Mouse (Mus musculus) CH12.LX (cell line): ENCODE data around the gene Scaf1. TPM values are rescaled to one million over a fixed set of nuclear protein-coding genes. Genes with fewer than 3 reads are reported as not detected.

ENCODE experiments used
- DNase-seq: peaks from one replicate; pipeline ENCODE4 v3.0.0-alpha.2; 2013; ENCODE audit errors: extremely low read depth
- H3K27ac ChIP-seq: 2 replicates; pipeline ENCODE4 v1.5.1; 2012; ENCODE audit warnings: low read depth, mild to moderate bottlenecking, control low read depth, moderate library complexity; ENCODE audit not compliant: insufficient read depth
- H3K27me3 ChIP-seq: replicated peaks from 2 replicates; pipeline ENCODE3; 2012; ENCODE audit warnings: inconsistent platforms
- H3K36me3 ChIP-seq, 2 experiments: replicated peaks in 1 of 2; 2 replicates each; pipeline versions ENCODE3 to v1.6.1; 2012; ENCODE audit warnings: inconsistent platforms in 1 of 2, low read length in 1 of 2, mild to moderate bottlenecking in 1 of 2, mixed read lengths in 1 of 2, moderate library complexity in 1 of 2; ENCODE audit not compliant: control insufficient read depth in 1 of 2, insufficient read depth in 1 of 2
- H3K4me1 ChIP-seq, 2 experiments: 2 replicates each; pipeline ENCODE4 v1.6.1; 2012; ENCODE audit warnings: inconsistent platforms in 1 of 2, moderate library complexity in 1 of 2; ENCODE audit not compliant: insufficient read depth in 2 of 2, control insufficient read depth in 1 of 2
- H3K4me2 ChIP-seq: 2 replicates; pipeline ENCODE4 v1.6.1; 2012; ENCODE audit warnings: low read depth, mild to moderate bottlenecking, control low read depth; ENCODE audit not compliant: poor library complexity, insufficient read depth, severe bottlenecking
- H3K4me3 ChIP-seq, 3 experiments: fragments of 150-350 bp in 1 of 3; sonication (generic) in 1 of 3; replicated peaks in 1 of 3; 2 replicates each; pipeline versions ENCODE3 to v1.5.1; 2011 to 2012; ENCODE audit warnings: low read depth in 2 of 3, low read length in 2 of 3, mild to moderate bottlenecking in 2 of 3, moderate library complexity in 2 of 3, control low read depth in 1 of 3, improper control_type of control experiment in 1 of 3, inconsistent platforms in 1 of 3, mixed read lengths in 1 of 3; ENCODE audit not compliant: poor library complexity in 1 of 3
- H3K79me2 ChIP-seq: replicated peaks from 2 replicates; pipeline ENCODE4 v1.6.1; 2012; ENCODE audit warnings: mild to moderate bottlenecking, moderate library complexity; ENCODE audit not compliant: control insufficient read depth, poor library complexity, insufficient read depth, severe bottlenecking; ENCODE audit errors: extremely low read depth
- H3K9ac ChIP-seq: 2 replicates; pipeline ENCODE4 v1.6.1; 2012; ENCODE audit warnings: low read depth, mild to moderate bottlenecking, control low read depth, moderate library complexity; ENCODE audit not compliant: insufficient read depth
- H3K9me3 ChIP-seq: replicated peaks from 2 replicates; pipeline ENCODE3; 2012; ENCODE audit warnings: low read length, inconsistent platforms, mixed read lengths
- BHLHE40 ChIP-seq: IDR thresholded peaks from 2 replicates; pipeline ENCODE4 v1.6.1; 2011; ENCODE audit warnings: mild to moderate bottlenecking, low read depth, low read length, improper control_type of control experiment
- CHD2 ChIP-seq: IDR thresholded peaks from 2 replicates; pipeline ENCODE4 v1.6.1; 2011; ENCODE audit warnings: low read length, improper control_type of control experiment
- CTCF ChIP-seq, 2 experiments: IDR thresholded peaks in 1 of 2; conservative IDR thresholded peaks in 1 of 2; 2 replicates each; pipeline ENCODE4 v1.5.1; 2011 to 2012; ENCODE audit warnings: low read depth in 2 of 2, low read length in 2 of 2, improper control_type of control experiment in 1 of 2, inconsistent platforms in 1 of 2, mild to moderate bottlenecking in 1 of 2, moderate library complexity in 1 of 2
- E2F4 ChIP-seq: IDR thresholded peaks from 2 replicates; pipeline ENCODE4 v1.6.1; 2011; ENCODE audit warnings: low read depth, low read length, improper control_type of control experiment; ENCODE audit not compliant: insufficient replicate concordance
- ELF1 ChIP-seq: IDR thresholded peaks from 2 replicates; pipeline ENCODE4 v1.6.1; 2014; ENCODE audit warnings: low read depth, mild to moderate bottlenecking, inconsistent platforms, low read length, improper control_type of control experiment
- EP300 ChIP-seq: IDR thresholded peaks from 2 replicates; pipeline ENCODE4 v1.6.1; 2011; ENCODE audit warnings: low read length, improper control_type of control experiment
- HCFC1 ChIP-seq: IDR thresholded peaks from 2 replicates; pipeline ENCODE4 v1.6.1; 2012; ENCODE audit warnings: low read depth, mild to moderate bottlenecking, inconsistent platforms, low read length, improper control_type of control experiment
- JUN ChIP-seq: IDR thresholded peaks from 2 replicates; pipeline ENCODE4 v1.6.1; 2011; ENCODE audit warnings: low read depth, mild to moderate bottlenecking, low read length, improper control_type of control experiment, moderate library complexity; ENCODE audit not compliant: insufficient read depth
- JUND ChIP-seq: conservative IDR thresholded peaks from 2 replicates; pipeline ENCODE4 v1.6.1; 2011; ENCODE audit warnings: low read depth, low read length, improper control_type of control experiment
- KAT2A ChIP-seq: IDR thresholded peaks from 2 replicates; pipeline ENCODE4 v1.6.1; 2012; ENCODE audit warnings: low read length, improper control_type of control experiment, inconsistent platforms; ENCODE audit not compliant: insufficient replicate concordance
- MAFK ChIP-seq: IDR thresholded peaks from 2 replicates; pipeline ENCODE4 v1.6.1; 2011; ENCODE audit warnings: low read length, improper control_type of control experiment; ENCODE audit not compliant: insufficient replicate concordance
- MAX ChIP-seq: IDR thresholded peaks from 2 replicates; pipeline ENCODE4 v1.6.1; 2011; ENCODE audit warnings: low read length, improper control_type of control experiment
- MEF2A ChIP-seq: IDR thresholded peaks from 2 replicates; pipeline ENCODE4 v1.6.1; 2014; ENCODE audit warnings: low read depth, mild to moderate bottlenecking, inconsistent platforms, low read length, improper control_type of control experiment, borderline replicate concordance
- MYC ChIP-seq: IDR thresholded peaks from 2 replicates; pipeline ENCODE4 v1.6.1; 2011; ENCODE audit warnings: low read depth, mild to moderate bottlenecking, improper control_type of control experiment, low read length
- NELFE ChIP-seq: IDR thresholded peaks from 2 replicates; pipeline ENCODE4 v1.6.1; 2011; ENCODE audit warnings: low read depth, low read length, improper control_type of control experiment
- POLR2AphosphoS2 ChIP-seq: IDR thresholded peaks from 2 replicates; pipeline ENCODE4 v1.6.1; 2011; ENCODE audit warnings: low read depth, low read length, improper control_type of control experiment
- RCOR1 ChIP-seq: conservative IDR thresholded peaks from 2 replicates; pipeline ENCODE4 v1.6.1; 2012; ENCODE audit warnings: low read depth, mild to moderate bottlenecking, inconsistent platforms, low read length, improper control_type of control experiment
- SIN3A ChIP-seq: IDR thresholded peaks from 2 replicates; pipeline ENCODE4 v1.6.1; 2012; ENCODE audit warnings: low read length, improper control_type of control experiment, inconsistent platforms
- TBP ChIP-seq: conservative IDR thresholded peaks from 2 replicates; pipeline ENCODE4 v1.6.1; 2011; ENCODE audit warnings: low read depth, low read length, improper control_type of control experiment
- TCF12 ChIP-seq: IDR thresholded peaks from 2 replicates; pipeline ENCODE4 v1.6.1; 2014; ENCODE audit warnings: low read depth, mild to moderate bottlenecking, inconsistent platforms, low read length, improper control_type of control experiment
- UBTF ChIP-seq: IDR thresholded peaks from 2 replicates; pipeline ENCODE4 v1.6.1; 2012; ENCODE audit warnings: low read depth, mild to moderate bottlenecking, inconsistent platforms, low read length, improper control_type of control experiment, moderate library complexity
- USF2 ChIP-seq: conservative IDR thresholded peaks from 2 replicates; pipeline ENCODE4 v1.6.1; 2011; ENCODE audit warnings: low read depth, low read length, improper control_type of control experiment
- dilution Hi-C: fragments of 300-500 bp; cut with MboI; formaldehyde crosslinking; loops from 2 replicates; pipeline ENCODE4 v1.14.3; 2020; ENCODE audit warnings: low sequenced_read_pairs; ENCODE audit not compliant: extremely low pct_unique_long_range_greater_than_20kb, extremely low pct_ligation_motif_present
- in situ Hi-C: fragments of 300-500 bp; cut with MboI; formaldehyde crosslinking; loops from 3 replicates; pipeline ENCODE4 v1.14.3; 2019; ENCODE audit warnings: low sequenced_read_pairs, low pct_ligation_motif_present, low pct_unique_long_range_greater_than_20kb, mixed read lengths
- polyA plus RNA-seq: library from polyadenylated mRNA; unstranded; fragments of >175 nt; gene quantifications from 2 replicates; pipeline ENCODE4 v1.2.1, GENCODE M21; 2012; ENCODE audit warnings: low read depth; ENCODE audit not compliant: insufficient read length
- total RNA-seq, 2 experiments: library from RNA; depleted of rRNA; stranded (reverse); fragments of 300-350 nt in 1 of 2; fragments of >200 nt in 1 of 2; gene quantifications; 2 replicates each; pipeline ENCODE4 v1.2.3; 2012 to 2014

Scaf1 gene
- total and polyA plus RNA-seq, 3 experiments = 5.4 to 41.9 (median 18.2) TPM

- no peaks in the 10 kb centered on the region for H3K9me3 ChIP-seq
- TF ChIP-seq RCOR1 (no peak), E2F4 (no peak), JUND (no peak), POLR2AphosphoS2 (no peak), EP300 (no peak), MYC (no peak), HCFC1 (no peak), MAFK (no peak), NELFE (no peak), JUN (no peak), TBP (no peak), MAX (no peak), MEF2A (no peak), SIN3A (no peak), TCF12 (no peak), USF2 (no peak), KAT2A (no peak), BHLHE40 (no peak)
- TF ChIP-seq, all 38 proteins: peak for 0
- no peak overlapping the region for H3K9ac ChIP-seq
- no peak overlapping the region for H3K4me3 ChIP-seq
- DNase-seq = no peak
- H3K4me2 ChIP-seq = no peak overlapping the region
- H3K79me2 ChIP-seq = peaks cover 10% of the 10 kb centered on the region
- peaks cover 3 to 4% of the 10 kb centered on the region in 2 experiments; a peak in 3 of 4 replicates for H3K4me1 ChIP-seq
- dilution Hi-C loops = no loop called here
- H3K36me3 ChIP-seq = peaks cover 91 to 96% of the 10 kb centered on the region in 2 experiments
- H3K27me3 ChIP-seq = no peaks in the 10 kb centered on the region
- in situ Hi-C loops = no loop called here
- no peak overlapping the region for H3K27ac ChIP-seq
These were observed 11.6 kb downstream of the Scaf1 start for GRCm38 (mm10) chr7:45004546-45004945.

- TF ChIP-seq TCF12 (no peak), ELF1 (no peak), MAX (no peak), TBP (no peak), CTCF (conservative IDR thresholded peaks at IDR 0.05 in 1 of 2, IDR thresholded peaks at IDR 0.05 in 1 of 2; ENCODE audit: low read depth in 2 of 2, low read length in 2 of 2) (no peak), E2F4 (no peak), UBTF (no peak), CHD2 (no peak), JUND (no peak)
- Histone ChIP-seq H3K27me3 (no peaks in the 10 kb centered on the region), H3K79me2 (peaks cover 23% of the 10 kb centered on the region), H3K9ac (no peak overlapping the region), H3K36me3 (peaks cover 70 to 78% of the 10 kb centered on the region in 2 experiments), H3K4me2 (no peak overlapping the region), H3K4me3 (no peak overlapping the region), H3K9me3 (no peaks in the 10 kb centered on the region), H3K4me1 (peaks cover 3 to 12% of the 10 kb centered on the region in 2 experiments; a peak in 3 of 4 replicates), H3K27ac (no peak overlapping the region)
- no peak for DNase-seq
- in situ Hi-C loops (no loop called here), dilution Hi-C loops (no loop called here)
These were observed 13.7 kb downstream of the Scaf1 start for GRCm38 (mm10) chr7:45002440-45002839.
